Mouse (Mus musculus) kidney, adult 18-20 months (tissue): ENCODE measurements around the gene Higd2a.
"Not testable (repeated sequence)": the region's sequence is repeated elsewhere in the genome, so short reads cannot be mapped to it uniquely, and the experiment has no call there.

ENCODE experiments used
- DNase-seq: peaks from one replicate; pipeline ENCODE4 v3.0.0; 2021

Higd2a gene

GRCm38 (mm10) chr13:54582860-54583259, 7.1 kb upstream of the Higd2a start:
- peak; percentile 24 for DNase-seq

- no peak for DNase-seq
Observed at GRCm38 (mm10) chr13:54585831-54586230, 4.2 kb upstream of the Higd2a start.

- no peak for DNase-seq
Observed at GRCm38 (mm10) chr13:54589414-54589995, 502 bp upstream of the Higd2a start.

GRCm38 (mm10) chr13:54591776-54592356, 1.9 kb downstream of the Higd2a start:
- no peak for DNase-seq

GRCm38 (mm10) chr13:54593617-54594016, 3.6 kb downstream of the Higd2a start:
- DNase-seq, result no peak

GRCm38 (mm10) chr13:54596107-54596690, 6.2 kb downstream of the Higd2a start:
- no peak for DNase-seq

GRCm38 (mm10) chr13:54596870-54597269, 6.9 kb downstream of the Higd2a start:
- DNase-seq, result no peak

- DNase-seq, result no peak
Observed at GRCm38 (mm10) chr13:54598622-54599143, 8.7 kb downstream of the Higd2a start.

GRCm38 (mm10) chr13:54602639-54603111, 12.7 kb downstream of the Higd2a start:
- no peak for DNase-seq

- DNase-seq, result no peak
Observed at GRCm38 (mm10) chr13:54603501-54603900, 13.5 kb downstream of the Higd2a start.

- no peak for DNase-seq
Observed at GRCm38 (mm10) chr13:54604221-54604620, 14.2 kb downstream of the Higd2a start.

- DNase-seq, result no peak
Observed at GRCm38 (mm10) chr13:54605426-54605825, 15.4 kb downstream of the Higd2a start.

- DNase-seq, result no peak
Observed at GRCm38 (mm10) chr13:54607204-54607603, 17.2 kb downstream of the Higd2a start.

- no peak for DNase-seq
Observed at GRCm38 (mm10) chr13:54608002-54608401, 18.0 kb downstream of the Higd2a start.

- no peak for DNase-seq
Observed at GRCm38 (mm10) chr13:54608666-54609065, 18.7 kb downstream of the Higd2a start.

GRCm38 (mm10) chr13:54609301-54609700, 19.3 kb downstream of the Higd2a start:
- DNase-seq, result no peak

GRCm38 (mm10) chr13:54610613-54610971, 20.6 kb downstream of the Higd2a start:
- no peak for DNase-seq

- peak; percentile 94 for DNase-seq
Observed at GRCm38 (mm10) chr13:54610972-54611754, 21.2 kb downstream of the Higd2a start, which contains the start of gene Cltb. Cltb (minus strand) TSS chr13:54611344.

- DNase-seq, result not testable (repeated sequence)
Observed at GRCm38 (mm10) chr13:54613141-54613540, 23.1 kb downstream of the Higd2a start.

GRCm38 (mm10) chr13:54616307-54616706, 26.3 kb downstream of the Higd2a start:
- DNase-seq, result no peak

GRCm38 (mm10) chr13:54616998-54617397, 27.0 kb downstream of the Higd2a start:
- DNase-seq, result no peak

GRCm38 (mm10) chr13:54621155-54621932, 31.3 kb downstream of the Higd2a start, which contains the start of gene Faf2:
Faf2 (plus strand) TSS chr13:54621784.
- peak; percentile 99 for DNase-seq
